Mouse (Mus musculus) heart, postnatal 0 days (tissue): Measurements from ENCODE around the gene Ccnt1. TPM values are rescaled to one million over a fixed set of nuclear protein-coding genes. Genes with fewer than 3 reads are reported as not detected.

ENCODE experiments used
- ATAC-seq: fragments of 200-750 bp; cut with Nextera tagmentation; 2 replicates; pipeline ENCODE4 v1.8.0; 2017; ENCODE audit warnings: low read depth, moderate number of reproducible peaks, moderate library complexity; ENCODE audit not compliant: insufficient read depth
- DNase-seq: peaks from one replicate; pipeline ENCODE4 v3.0.0-alpha.2; 2016; ENCODE audit warnings: low spot score
- H3K27ac ChIP-seq: fragments of 300-500 bp; sonication (generic); 2 replicates; pipeline ENCODE4 v1.5.1; 2014; ENCODE audit warnings: low read depth, mild to moderate bottlenecking
- H3K27me3 ChIP-seq: fragments of 300-500 bp; sonication (generic); 2 replicates; pipeline ENCODE4 v1.6.1; 2014; ENCODE audit warnings: low read length, mixed read lengths; ENCODE audit not compliant: control insufficient read depth, insufficient read depth
- H3K36me3 ChIP-seq: fragments of 300-500 bp; sonication (generic); replicated peaks from 2 replicates; pipeline ENCODE4 v1.6.1; 2014; ENCODE audit warnings: low read length, mixed read lengths; ENCODE audit not compliant: control insufficient read depth, insufficient read depth
- H3K4me1 ChIP-seq: fragments of 300-500 bp; sonication (generic); 2 replicates; pipeline ENCODE4 v1.6.1; 2014; ENCODE audit warnings: antibody characterized with exemption; ENCODE audit not compliant: control insufficient read depth, insufficient read depth
- H3K4me2 ChIP-seq: fragments of 300-500 bp; sonication (generic); 2 replicates; pipeline ENCODE4 v1.6.1; 2014; ENCODE audit warnings: low read depth, mild to moderate bottlenecking, low read length, moderate library complexity
- H3K4me3 ChIP-seq: fragments of 300-500 bp; sonication (generic); 2 replicates; pipeline ENCODE4 v1.5.1; 2014; ENCODE audit warnings: low read depth, low read length
- H3K9ac ChIP-seq: fragments of 300-500 bp; sonication (generic); replicated peaks from 2 replicates; pipeline ENCODE4 v1.6.1; 2014; ENCODE audit warnings: low read depth, low read length, mixed read lengths
- H3K9me3 ChIP-seq: fragments of 300-500 bp; sonication (generic); replicated peaks from 2 replicates; pipeline ENCODE4 v1.6.1; 2016; ENCODE audit warnings: low read length; ENCODE audit not compliant: control insufficient read depth
- CTCF ChIP-seq: IDR thresholded peaks from 2 replicates; pipeline ENCODE4 v1.5.1; 2016; ENCODE audit warnings: antibody characterized with exemption, control low read depth, low read depth
- EP300 ChIP-seq: IDR thresholded peaks from 2 replicates; pipeline ENCODE4 v1.6.1; 2016; ENCODE audit warnings: antibody characterized with exemption, low read depth
- WGBS: fragments of 180-500 bp; shearing (Covaris S2); extraction: QIAGEN DNeasy Blood & Tissue Kit; methylation state at CpG from one replicate; pipeline ENCODE4 v1.1.7; 2014; 5-methylcytosine and 5-hydroxymethylcytosine counted together
- polyA plus RNA-seq: library from polyadenylated mRNA; unstranded; fragments of >200 nt; fragmentation: Nextera tagmentation; extraction: Ambion mirVana; gene quantifications from 2 replicates; pipeline ENCODE4 v1.2.1, GENCODE M21; 2015
- total RNA-seq: library from RNA; depleted of rRNA; stranded (reverse); fragments of >200 nt; gene quantifications from 2 replicates; pipeline ENCODE4 v1.2.3, GENCODE M21; 2014; ENCODE audit warnings: low replicate concordance

Ccnt1 gene
- total and polyA plus RNA-seq, 2 experiments from 2014 or later: 22.3 to 32.8 TPM

GRCm38 (mm10) chr15:98543341-98543740 is 27.4 kb downstream of the Ccnt1 start:
- no peak for DNase-seq
- no peak overlapping the region for H3K4me2 ChIP-seq
- H3K4me3 ChIP-seq: no peak overlapping the region
- peaks cover 75% of the 10 kb centered on the region for H3K36me3 ChIP-seq
- no peaks in the 10 kb centered on the region for H3K9me3 ChIP-seq
- H3K4me1 ChIP-seq: no peaks in the 10 kb centered on the region
- H3K9ac ChIP-seq: no peak overlapping the region
- ATAC-seq: no peak
- 94% methylated on average over 4 of the region's 4 CpGs for WGBS
- TF ChIP-seq CTCF: no peak
- no peaks in the 10 kb centered on the region for H3K27me3 ChIP-seq
- H3K27ac ChIP-seq: no peak overlapping the region

DNA sequence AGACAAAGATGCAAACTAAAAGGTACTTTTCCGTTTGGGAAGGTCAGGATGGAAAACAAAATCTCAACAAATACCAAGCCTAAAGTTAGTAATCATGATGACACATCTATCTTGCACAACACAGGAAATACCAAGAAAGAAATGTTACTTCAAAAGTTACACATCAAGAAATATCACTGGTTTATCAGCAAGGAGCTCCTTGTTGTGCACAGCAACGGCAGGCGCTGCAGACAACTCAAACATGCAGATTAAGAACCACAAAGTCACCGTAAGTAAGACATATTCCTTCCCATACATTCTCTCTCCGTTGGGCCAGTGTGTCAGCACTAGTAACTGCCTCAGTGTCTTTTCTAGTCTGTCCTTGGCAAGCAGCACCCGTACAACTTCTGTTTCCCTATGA is 29.7 kb downstream of the Ccnt1 start:
- Histone ChIP-seq H3K27ac (no peak overlapping the region), H3K4me1 (no peaks in the 10 kb centered on the region), H3K36me3 (peaks cover 55% of the 10 kb centered on the region), H3K27me3 (no peaks in the 10 kb centered on the region), H3K4me3 (no peak overlapping the region), H3K9me3 (no peaks in the 10 kb centered on the region), H3K4me2 (no peak overlapping the region), H3K9ac (no peak overlapping the region)
- ATAC-seq (no peak), DNase-seq (no peak)
- no peak for TF ChIP-seq CTCF
- TF ChIP-seq EP300: no peak
- WGBS: 80% methylated on average over 6 of the region's 6 CpGs

DNA sequence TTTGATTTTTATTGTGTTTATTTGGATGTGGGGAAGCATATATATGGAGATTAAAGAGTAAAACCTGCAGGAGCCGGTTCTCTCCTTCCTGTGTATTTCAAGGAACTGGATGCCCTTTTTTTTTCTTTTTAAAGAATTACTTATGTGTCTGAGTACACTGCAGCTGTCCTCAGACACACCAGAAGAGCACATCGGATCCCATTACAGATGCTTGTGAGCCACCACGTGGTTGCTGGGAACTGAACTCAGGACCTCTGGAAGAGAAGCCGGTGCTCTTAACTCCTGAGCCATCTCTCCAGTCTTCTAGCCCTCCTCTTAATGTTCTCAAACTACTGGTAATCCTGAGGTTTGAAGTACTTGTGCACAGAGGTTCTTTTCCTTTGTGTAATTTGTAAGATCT is 32.8 kb downstream of the Ccnt1 start:
- Histone ChIP-seq H3K36me3 (peaks cover 24% of the 10 kb centered on the region), H3K27me3 (no peaks in the 10 kb centered on the region), H3K4me2 (no peak overlapping the region), H3K27ac (no peak overlapping the region), H3K4me3 (no peak overlapping the region), H3K9ac (no peak overlapping the region), H3K9me3 (no peaks in the 10 kb centered on the region), H3K4me1 (0 out of 2 replicates have a peak, but pooled peaks cover 2% of the 10 kb centered on the region)
- no peak for DNase-seq
- 64% methylated on average over 4 of the region's 4 CpGs for WGBS
- no peak for ATAC-seq
- no peak for TF ChIP-seq EP300
- TF ChIP-seq CTCF: no peak

DNA sequence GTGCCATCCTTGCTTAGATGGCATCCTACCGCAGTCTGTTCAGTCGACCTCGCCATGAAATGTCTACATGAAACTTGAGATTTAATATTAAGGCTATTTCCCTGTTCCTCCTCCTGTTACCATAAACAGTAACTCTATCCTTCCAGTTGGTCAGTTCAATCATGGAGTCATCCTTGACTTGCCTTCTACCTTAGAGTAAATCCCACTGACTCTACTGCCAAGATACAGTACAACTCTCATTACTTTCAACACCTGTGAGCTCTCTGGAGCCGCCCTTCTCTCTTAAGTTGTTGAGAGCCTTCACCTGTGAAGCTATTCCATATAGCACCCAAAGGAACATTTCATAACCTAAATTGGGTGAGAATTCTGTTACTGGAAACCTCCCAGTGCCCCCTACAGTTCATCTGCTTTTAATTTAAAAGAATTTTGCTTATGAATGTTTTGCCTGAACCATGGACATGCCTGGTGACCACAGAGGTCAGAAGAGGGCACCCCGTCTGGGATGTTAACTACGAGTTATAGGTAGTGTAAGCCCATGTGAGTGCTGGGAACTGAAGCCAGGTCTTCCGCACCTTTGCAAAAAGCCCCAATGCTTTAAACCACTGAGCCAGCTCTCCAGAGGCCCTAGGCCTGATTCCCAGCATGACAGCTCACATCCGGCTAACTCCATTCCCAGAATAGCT is 33.8 kb downstream of the Ccnt1 start:
- H3K9ac ChIP-seq: no peak overlapping the region
- H3K4me1 ChIP-seq: peaks cover 11% of the 10 kb centered on the region; the same call in 1 of the 2 replicates
- ATAC-seq (no peak), DNase-seq (no peak)
- WGBS: 78% methylated on average over 8 of the region's 8 CpGs
- no peaks in the 10 kb centered on the region for H3K27me3 ChIP-seq
- H3K27ac ChIP-seq: no peak overlapping the region
- H3K4me2 ChIP-seq: no peak overlapping the region
- H3K36me3 ChIP-seq: peaks cover 17% of the 10 kb centered on the region
- TF ChIP-seq CTCF: no peak
- no peak for TF ChIP-seq EP300
- no peak overlapping the region for H3K4me3 ChIP-seq
- H3K9me3 ChIP-seq: no peaks in the 10 kb centered on the region

DNA sequence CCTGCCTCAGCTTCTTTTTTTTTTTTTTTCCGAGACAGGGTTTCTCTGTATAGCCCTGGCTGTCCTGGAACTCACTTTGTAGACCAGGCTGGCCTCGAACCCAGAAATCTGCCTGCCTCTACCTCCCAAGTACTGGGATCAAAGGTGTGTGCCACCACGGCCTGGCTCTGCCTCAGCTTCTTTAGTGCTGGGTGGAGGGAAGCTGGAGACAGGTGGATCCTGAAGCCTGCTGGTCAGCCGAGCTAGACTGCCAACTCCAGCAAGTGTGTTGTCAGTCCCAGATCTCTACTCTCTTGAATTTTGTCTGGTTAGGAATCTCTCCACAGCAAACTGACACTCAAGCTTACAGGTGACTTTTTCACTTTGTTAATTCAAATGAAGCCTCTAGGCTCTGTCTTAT is 34.8 kb downstream of the Ccnt1 start:
- Histone ChIP-seq H3K36me3 (peaks cover 20% of the 10 kb centered on the region), H3K9me3 (no peaks in the 10 kb centered on the region), H3K4me1 (peaks cover 11% of the 10 kb centered on the region; the same call in 1 of the 2 replicates), H3K9ac (no peak overlapping the region), H3K27me3 (no peaks in the 10 kb centered on the region), H3K4me2 (no peak overlapping the region), H3K27ac (no peak overlapping the region), H3K4me3 (no peak overlapping the region)
- WGBS: 71% methylated on average over 4 of the region's 4 CpGs
- ATAC-seq (no peak), DNase-seq (no peak)
- TF ChIP-seq CTCF: no peak
- TF ChIP-seq EP300: no peak
